Mouse (Mus musculus): Measurements from ENCODE around the gene Fcrl5. TPM values are rescaled to one million over a fixed set of nuclear protein-coding genes. Genes with fewer than 3 reads are reported as not detected.

The Fcrl5 gene
- total and polyA plus RNA-seq, 3 experiments, result 3.8 to 19.2 (median 16.9) TPM

DNA sequence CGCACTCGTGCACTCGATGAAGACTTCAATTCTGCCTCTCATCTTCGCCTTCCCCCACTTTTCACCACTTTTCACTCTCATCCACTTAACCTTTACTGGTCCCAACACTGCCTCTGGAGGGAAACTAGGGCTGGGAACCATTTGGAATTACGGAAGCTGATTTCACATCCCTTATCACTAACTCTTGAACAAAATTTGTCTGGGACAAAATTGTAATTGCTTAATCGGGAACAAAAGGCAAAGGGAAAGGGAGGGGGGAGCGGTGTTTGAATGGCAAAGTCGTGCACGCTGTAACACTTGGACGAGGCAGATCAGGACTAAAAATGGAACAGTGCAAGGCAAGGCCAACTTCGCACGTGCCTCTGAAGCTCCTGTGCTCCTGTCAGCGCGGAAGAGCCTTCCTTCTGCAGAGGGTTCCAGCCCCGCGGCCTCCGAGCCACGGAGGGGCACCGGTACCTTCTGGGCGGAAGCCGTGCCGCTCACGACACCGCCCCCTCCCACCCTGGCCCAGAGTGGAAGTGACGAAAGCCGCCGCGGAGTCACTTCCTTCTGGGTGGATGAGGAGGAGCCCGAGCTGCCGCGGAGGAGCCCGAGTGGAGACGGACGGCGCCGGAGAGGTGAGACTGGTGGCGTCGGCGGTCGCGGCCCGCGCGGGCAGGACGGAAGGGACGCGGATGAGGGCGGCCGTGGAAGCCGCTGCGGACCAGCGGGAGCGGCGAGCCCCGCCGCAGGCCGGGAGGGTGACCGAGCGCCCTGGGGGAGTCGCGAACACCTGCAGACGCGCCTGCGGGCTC is 89.7 kb downstream of the Fcrl5 start, which contains the start of gene Etv3 (continued):
- peak; percentile 81 for TF ChIP-seq ELF1 (IDR thresholded peaks at IDR 0.05; ENCODE audit: low read depth, low read length)
- peak; percentile 62; the same call in 1 of the 2 replicates for TF ChIP-seq MXI1 (IDR thresholded peaks at IDR 0.05; ENCODE audit: low read depth, low read length)
- TF ChIP-seq JUN (IDR thresholded peaks at IDR 0.05; ENCODE audit: insufficient read depth, low read depth, low read length), result no peak
- no peak for TF ChIP-seq NRF1 (IDR thresholded peaks at IDR 0.05; ENCODE audit: low read depth, low read length)
- no peak for TF ChIP-seq ZNF384 (IDR thresholded peaks at IDR 0.05; ENCODE audit: low read depth, low read length)
- TF ChIP-seq CTCF (conservative IDR thresholded peaks at IDR 0.05 in 1 of 2, IDR thresholded peaks at IDR 0.05 in 1 of 2; ENCODE audit: low read depth in 2 of 2, low read length in 2 of 2), result peak in 1 of 2 experiments; percentile 8; a peak in 1 of 4 replicates
- TF ChIP-seq RCOR1 (conservative IDR thresholded peaks at IDR 0.05; ENCODE audit: low read depth, low read length), result no peak
- no peak for TF ChIP-seq EP300 (IDR thresholded peaks at IDR 0.05; ENCODE audit: low read length)
- no peak for TF ChIP-seq USF2 (conservative IDR thresholded peaks at IDR 0.05; ENCODE audit: low read depth, low read length)
- no peak for TF ChIP-seq CHD1 (IDR thresholded peaks at IDR 0.05; ENCODE audit: low read depth, low read length)
- peak; percentile 23; the same call in 1 of the 2 replicates for TF ChIP-seq MYC (IDR thresholded peaks at IDR 0.05; ENCODE audit: low read depth, low read length)
- TF ChIP-seq MAFK (IDR thresholded peaks at IDR 0.05; ENCODE audit: insufficient replicate concordance, low read length), result no peak
- TF ChIP-seq JUND (conservative IDR thresholded peaks at IDR 0.05; ENCODE audit: low read depth, low read length), result no peak
- TF ChIP-seq HCFC1 (IDR thresholded peaks at IDR 0.05; ENCODE audit: low read depth, low read length), result peak; percentile 81
- TF ChIP-seq POLR2A (IDR thresholded peaks at IDR 0.05; ENCODE audit: low read depth, low read length), result peak; percentile 94
- peak; percentile 30; the same call in 1 of the 2 replicates for TF ChIP-seq IRF4 (IDR thresholded peaks at IDR 0.05; ENCODE audit: low read depth, low read length)

DNA sequence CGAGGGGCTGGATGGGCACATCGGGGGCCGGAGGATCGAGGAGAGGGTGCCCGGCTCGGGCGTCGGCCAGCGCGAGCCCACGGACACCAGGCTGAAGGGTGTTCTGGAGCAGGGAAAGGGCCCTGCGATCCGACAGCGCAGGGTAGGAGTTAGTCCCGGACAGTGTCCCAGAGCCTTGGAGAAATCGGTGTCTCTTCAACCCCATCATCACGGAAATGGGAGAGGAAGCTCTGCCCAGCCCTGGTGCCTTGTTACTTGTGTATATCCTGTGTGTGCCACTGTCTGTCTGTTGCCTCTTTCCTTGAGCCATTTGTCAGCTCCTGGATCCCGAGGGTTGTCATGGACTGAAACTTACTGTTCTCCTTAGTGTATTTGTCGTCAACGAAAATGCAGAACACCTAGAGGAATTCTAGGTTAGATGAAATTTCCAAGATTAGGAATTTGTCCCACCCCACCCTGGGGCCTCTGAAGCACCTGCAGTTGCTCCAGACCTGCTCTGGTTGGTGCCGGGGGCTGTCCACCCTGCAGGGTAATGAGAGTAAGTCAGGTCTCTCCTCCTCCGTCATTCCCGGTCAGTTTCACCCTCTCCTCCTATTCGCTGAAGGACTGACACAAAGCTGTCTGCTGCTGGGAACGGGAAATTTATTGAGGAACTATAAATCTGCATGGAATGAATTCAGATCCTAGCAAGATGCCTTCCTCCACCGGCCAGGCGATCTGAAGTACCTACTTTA is 90.4 kb downstream of the Fcrl5 start:
- Histone ChIP-seq H3K4me1 (ENCODE audit: control insufficient read depth in 1 of 2, insufficient read depth in 2 of 2) (peaks cover 17 to 60% of the 10 kb centered on the region in 2 experiments), H3K27me3 (replicated peaks) (no peaks in the 10 kb centered on the region), H3K79me2 (replicated peaks; ENCODE audit: control insufficient read depth, extremely low read depth, insufficient read depth, poor library complexity, severe bottlenecking) (peaks cover 28% of the 10 kb centered on the region), H3K9me3 (replicated peaks; ENCODE audit: low read length) (no peaks in the 10 kb centered on the region), H3K9ac (ENCODE audit: insufficient read depth, low read depth) (peak overlapping the region; percentile 89), H3K4me2 (ENCODE audit: insufficient read depth, low read depth, poor library complexity, severe bottlenecking) (peak overlapping the region; percentile 66), H3K36me3 (replicated peaks in 1 of 2; ENCODE audit: control insufficient read depth in 1 of 2, insufficient read depth in 1 of 2, low read length in 1 of 2) (peaks cover 36 to 38% of the 10 kb centered on the region in 2 experiments), H3K27ac (ENCODE audit: insufficient read depth, low read depth) (peak overlapping the region; percentile 24), H3K4me3 (replicated peaks in 1 of 3; ENCODE audit: low read depth in 2 of 3, low read length in 2 of 3, poor library complexity in 1 of 3) (peak overlapping the region; percentile 91 to 98 (median 97))
- DNase-seq (ENCODE audit: extremely low read depth), result no peak
- in situ Hi-C loops (cut with MboI; ENCODE audit: low pct_ligation_motif_present, low pct_unique_long_range_greater_than_20kb, low sequenced_read_pairs), result no loop called here
- dilution Hi-C loops (cut with MboI; ENCODE audit: extremely low pct_ligation_motif_present, extremely low pct_unique_long_range_greater_than_20kb, low sequenced_read_pairs), result no loop called here
- no peak for TF ChIP-seq KAT2A (IDR thresholded peaks at IDR 0.05; ENCODE audit: insufficient replicate concordance, low read length)
- no peak; the same call in 1 of the 2 replicates for TF ChIP-seq UBTF (IDR thresholded peaks at IDR 0.05; ENCODE audit: low read depth, low read length)
- no peak for TF ChIP-seq ZMIZ1 (IDR thresholded peaks at IDR 0.05; ENCODE audit: low read depth, low read length)
- no peak for TF ChIP-seq RAD21 (IDR thresholded peaks at IDR 0.05; ENCODE audit: low read depth, low read length)
- no peak for TF ChIP-seq MAFK (IDR thresholded peaks at IDR 0.05; ENCODE audit: insufficient replicate concordance, low read length)
- TF ChIP-seq USF2 (conservative IDR thresholded peaks at IDR 0.05; ENCODE audit: low read depth, low read length), result no peak
- TF ChIP-seq CHD2 (IDR thresholded peaks at IDR 0.05; ENCODE audit: low read length), result no peak
- TF ChIP-seq CTCF (conservative IDR thresholded peaks at IDR 0.05 in 1 of 2, IDR thresholded peaks at IDR 0.05 in 1 of 2; ENCODE audit: low read depth in 2 of 2, low read length in 2 of 2), result no peak
- TF ChIP-seq ZC3H11A (IDR thresholded peaks at IDR 0.05; ENCODE audit: low read depth, low read length), result no peak
- TF ChIP-seq CHD1 (IDR thresholded peaks at IDR 0.05; ENCODE audit: low read depth, low read length), result no peak
- no peak for TF ChIP-seq TCF12 (IDR thresholded peaks at IDR 0.05; ENCODE audit: low read depth, low read length)
- TF ChIP-seq ZKSCAN1 (IDR thresholded peaks at IDR 0.05; ENCODE audit: borderline replicate concordance, low read depth, low read length), result no peak
- no peak; the same call in 1 of the 2 replicates for TF ChIP-seq SMC3 (IDR thresholded peaks at IDR 0.05; ENCODE audit: low read depth, low read length)
- TF ChIP-seq NELFE (IDR thresholded peaks at IDR 0.05; ENCODE audit: low read depth, low read length), result no peak
- TF ChIP-seq POLR2A (IDR thresholded peaks at IDR 0.05; ENCODE audit: low read depth, low read length), result no peak
- no peak for TF ChIP-seq HCFC1 (IDR thresholded peaks at IDR 0.05; ENCODE audit: low read depth, low read length)
- TF ChIP-seq PAX5 (IDR thresholded peaks at IDR 0.05; ENCODE audit: low read length), result no peak
- no peak for TF ChIP-seq JUN (IDR thresholded peaks at IDR 0.05; ENCODE audit: insufficient read depth, low read depth, low read length)

Data from CH12.LX (cell line).